Mouse (Mus musculus) gastrocnemius, postnatal 14 days (tissue): ENCODE data around the gene Chd1. TPM values are rescaled to one million over a fixed set of nuclear protein-coding genes. Genes with fewer than 3 reads are reported as not detected.
"Not testable (repeated sequence)": the region's sequence is repeated elsewhere in the genome, so short reads cannot be mapped to it uniquely, and the experiment has no call there.

Experiments used
- DNase-seq: peaks from one replicate; pipeline ENCODE4 v3.0.0; 2021; ENCODE audit warnings: mixed read lengths
- intact Hi-C: fragments of 180-260 bp; cut with DNase I; formaldehyde crosslinking; loops from one replicate; pipeline ENCODE4 v1.15.1; 2025; ENCODE audit warnings: low total_unique reads
- total RNA-seq, 2 experiments: library from RNA; stranded (reverse); gene quantifications; 2 replicates each; pipeline ENCODE4 v1.2.3; 2021

The Chd1 gene
- total RNA-seq, 2 experiments from 2014 or later = 14.7 to 15.2 TPM

DNA sequence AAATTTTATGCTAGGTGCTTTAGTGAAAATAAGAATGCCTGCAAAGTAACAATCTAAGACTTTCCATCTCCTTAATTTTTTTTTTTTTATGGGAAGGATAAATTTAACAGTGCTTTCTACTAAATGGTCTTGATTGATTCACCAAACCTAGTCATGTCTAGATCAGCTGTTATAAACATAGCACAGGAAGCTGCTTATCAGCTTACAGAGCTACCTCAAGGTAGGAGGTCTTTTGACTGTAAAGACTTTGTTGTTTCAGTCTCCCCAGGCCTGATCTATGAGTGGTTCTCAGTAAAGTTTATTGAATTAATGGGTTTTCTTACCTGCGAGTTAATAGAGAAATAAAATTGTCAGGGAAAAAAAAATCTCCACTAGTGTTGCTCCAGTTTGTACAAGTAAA, 18.5 kb downstream of the Chd1 start:
- DNase-seq = no peak
- intact Hi-C loops = loop anchor here (5.0 kb wide), 1 partner anchor 101 kb away; no protein-coding TSS in a partner anchor

GRCm38 (mm10) chr17:15723866-15724475, 19.2 kb downstream of the Chd1 start:
- intact Hi-C loops = loop anchor here (5.0 kb wide), 1 partner anchor 102 kb away; no protein-coding TSS in a partner anchor
- DNase-seq = not testable (repeated sequence)

GRCm38 (mm10) chr17:15731706-15732105, 26.9 kb downstream of the Chd1 start:
- intact Hi-C loops = no loop called here
- DNase-seq = no peak

DNA sequence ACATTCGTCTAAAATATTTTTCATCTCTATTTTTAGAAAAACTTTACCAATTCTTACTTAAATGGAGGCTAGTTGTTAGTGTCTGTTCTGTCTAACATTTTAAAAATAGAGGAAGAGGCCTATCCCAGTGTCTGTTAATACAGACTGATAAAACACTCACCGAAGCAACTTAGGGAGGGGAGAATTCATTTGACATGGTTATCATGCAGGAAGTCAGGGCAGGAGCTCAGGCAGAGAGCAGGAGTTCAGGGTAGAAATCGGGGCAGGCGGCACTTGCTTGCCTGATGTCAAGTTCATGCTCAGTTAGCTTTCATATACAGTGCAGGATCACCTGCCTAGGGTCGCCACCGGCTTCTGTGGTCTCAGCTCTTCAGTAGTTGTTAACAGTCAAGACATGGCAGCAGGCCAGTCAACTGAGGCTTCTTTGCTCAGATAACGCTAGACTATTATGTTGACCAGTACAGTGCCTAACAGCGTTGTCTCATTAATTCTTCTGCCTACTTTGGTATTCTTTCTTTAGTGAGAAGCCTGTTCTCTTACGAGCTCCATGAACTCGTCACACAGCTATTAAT, 32.7 kb downstream of the Chd1 start:
- intact Hi-C loops = no loop called here
- no peak for DNase-seq

DNA sequence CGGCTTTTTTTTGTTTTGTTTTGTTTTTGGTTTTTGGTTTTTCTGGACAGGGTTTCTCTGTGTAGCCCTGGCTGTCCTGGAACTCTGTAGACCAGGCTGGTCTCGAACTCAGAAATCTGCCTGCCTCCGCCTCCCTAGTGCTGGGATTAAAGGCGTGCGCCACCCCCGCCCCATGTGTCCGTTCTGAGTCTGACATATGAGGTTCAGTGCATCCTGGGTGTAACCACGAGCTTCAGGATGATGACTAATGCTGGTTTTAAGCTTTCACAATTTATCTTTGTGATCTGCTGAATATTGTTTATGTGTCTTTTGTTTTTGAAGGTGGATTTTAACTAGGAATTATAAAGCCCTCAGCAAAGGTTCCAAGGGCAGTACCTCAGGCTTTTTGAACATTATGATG, 37.1 kb downstream of the Chd1 start:
- intact Hi-C loops = no loop called here
- DNase-seq = no peak

DNA sequence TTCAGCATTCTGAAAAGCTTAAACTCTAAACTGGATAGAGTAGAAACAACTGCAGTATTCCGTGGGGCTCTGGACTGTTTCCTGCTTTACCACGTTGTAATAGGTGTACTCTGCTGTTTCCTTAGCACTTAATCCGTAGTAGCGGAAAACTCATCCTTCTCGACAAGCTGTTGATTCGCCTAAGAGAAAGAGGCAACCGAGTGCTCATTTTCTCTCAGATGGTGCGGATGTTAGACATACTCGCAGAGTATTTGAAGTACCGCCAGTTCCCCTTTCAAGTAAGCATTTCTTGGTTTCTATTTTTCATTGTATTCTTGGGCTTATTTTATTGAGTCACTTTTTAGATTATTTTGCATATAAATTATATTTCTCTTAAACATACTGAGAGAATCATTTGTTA, 38.2 kb downstream of the Chd1 start:
- intact Hi-C loops = no loop called here
- no peak for DNase-seq

DNA sequence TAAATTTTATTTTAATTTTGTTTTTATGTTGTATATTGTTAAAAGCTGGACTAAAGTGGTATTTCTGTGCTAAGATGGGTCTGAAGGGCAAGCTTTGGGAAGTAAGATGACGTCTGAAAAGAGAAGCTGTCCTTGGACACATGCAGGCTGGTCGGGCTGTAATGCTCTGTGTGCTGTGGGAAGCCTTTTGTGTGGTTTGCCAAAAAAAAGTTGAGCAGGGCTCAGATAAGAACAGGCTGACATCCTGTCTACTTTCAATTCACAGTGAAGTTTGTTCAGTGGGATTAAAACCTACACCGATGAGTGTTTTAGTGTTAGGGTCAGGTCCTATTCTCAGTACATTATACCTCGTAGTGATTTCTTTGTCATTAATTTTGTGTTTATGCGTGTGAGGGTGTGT, 38.6 kb downstream of the Chd1 start:
- intact Hi-C loops = no loop called here

GRCm38 (mm10) chr17:15746696-15747095, 41.9 kb downstream of the Chd1 start:
- intact Hi-C loops = no loop called here
- DNase-seq = no peak

More for the DNA sequence above, 38.6 kb downstream of the Chd1 start:
- no peak for DNase-seq

DNA sequence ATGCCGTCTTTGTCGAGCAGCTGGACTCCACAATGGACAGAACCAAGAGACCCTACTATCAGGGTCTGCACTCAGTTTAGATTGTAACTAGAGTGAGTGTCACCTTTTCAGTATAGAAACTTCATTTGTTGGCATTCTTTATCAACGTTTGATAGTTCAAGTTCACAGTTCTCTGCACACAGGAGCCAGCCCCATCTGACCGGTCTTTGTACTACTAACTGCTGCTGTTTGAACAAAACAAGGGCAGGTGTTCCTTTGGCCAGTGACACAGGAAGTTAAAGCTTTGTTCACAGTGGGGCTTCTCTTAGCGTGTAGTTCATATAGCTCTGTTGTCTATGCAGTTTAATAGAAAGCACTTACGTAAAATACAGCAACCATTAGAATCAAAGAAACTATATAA, 43.3 kb downstream of the Chd1 start:
- intact Hi-C loops = no loop called here
- no peak for DNase-seq

- intact Hi-C loops, DNase-seq: not testable (repeated sequence)
Observed at GRCm38 (mm10) chr17:15751264-15751663, 46.5 kb downstream of the Chd1 start.

- DNase-seq = no peak
- intact Hi-C loops = no loop called here
Observed at GRCm38 (mm10) chr17:15761191-15761590, 56.4 kb downstream of the Chd1 start.

DNA sequence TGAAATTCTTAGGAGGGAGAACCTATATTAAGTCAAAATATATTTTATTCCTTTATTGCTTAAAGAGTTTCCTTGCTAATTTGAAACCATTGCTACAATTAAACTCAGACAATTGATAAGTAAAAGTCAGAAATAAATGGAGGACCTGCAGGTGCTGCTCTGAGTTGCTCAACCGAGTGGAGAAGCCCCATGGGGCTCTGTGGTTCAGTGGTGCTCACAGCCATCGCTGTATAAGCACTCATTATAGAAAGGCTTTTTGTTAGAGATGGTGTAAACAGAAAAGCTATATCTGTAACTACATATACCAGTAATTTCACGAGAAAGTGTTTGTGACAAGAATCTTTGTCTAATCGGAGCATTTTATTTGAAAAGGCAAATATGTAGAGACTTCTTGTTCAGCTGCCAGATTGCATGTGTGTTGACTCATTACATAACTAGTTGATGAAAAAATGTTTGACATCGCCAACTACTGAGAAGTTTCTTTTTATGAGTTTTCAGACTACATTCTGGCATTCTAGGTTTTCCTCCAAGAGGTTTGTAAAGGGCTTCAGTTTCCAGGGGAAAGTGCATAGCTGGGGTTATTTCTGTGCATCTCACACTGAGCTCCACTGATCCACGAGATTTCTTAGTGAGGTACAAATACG, 64.4 kb downstream of the Chd1 start:
- no peak for DNase-seq
- intact Hi-C loops = no loop called here

DNA sequence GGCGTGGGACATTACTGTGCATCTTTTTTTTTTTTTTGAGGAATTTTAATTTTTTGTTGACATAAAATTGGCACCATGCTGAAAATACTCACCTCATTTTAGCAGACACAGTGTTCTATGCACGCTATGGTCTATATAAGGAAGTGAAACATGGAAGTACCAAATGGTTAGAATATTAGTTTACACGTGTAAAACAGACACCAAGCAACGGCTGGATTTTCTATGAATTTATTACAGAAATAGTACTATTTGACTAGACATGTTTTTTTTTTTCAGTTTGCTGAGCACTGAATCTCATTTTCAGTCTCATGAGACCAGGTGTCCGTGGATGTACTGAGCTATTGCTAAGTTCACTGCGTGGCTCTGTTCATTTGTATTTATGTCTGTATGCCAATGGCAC, 69.2 kb downstream of the Chd1 start:
- no peak for DNase-seq
- intact Hi-C loops = no loop called here

DNA sequence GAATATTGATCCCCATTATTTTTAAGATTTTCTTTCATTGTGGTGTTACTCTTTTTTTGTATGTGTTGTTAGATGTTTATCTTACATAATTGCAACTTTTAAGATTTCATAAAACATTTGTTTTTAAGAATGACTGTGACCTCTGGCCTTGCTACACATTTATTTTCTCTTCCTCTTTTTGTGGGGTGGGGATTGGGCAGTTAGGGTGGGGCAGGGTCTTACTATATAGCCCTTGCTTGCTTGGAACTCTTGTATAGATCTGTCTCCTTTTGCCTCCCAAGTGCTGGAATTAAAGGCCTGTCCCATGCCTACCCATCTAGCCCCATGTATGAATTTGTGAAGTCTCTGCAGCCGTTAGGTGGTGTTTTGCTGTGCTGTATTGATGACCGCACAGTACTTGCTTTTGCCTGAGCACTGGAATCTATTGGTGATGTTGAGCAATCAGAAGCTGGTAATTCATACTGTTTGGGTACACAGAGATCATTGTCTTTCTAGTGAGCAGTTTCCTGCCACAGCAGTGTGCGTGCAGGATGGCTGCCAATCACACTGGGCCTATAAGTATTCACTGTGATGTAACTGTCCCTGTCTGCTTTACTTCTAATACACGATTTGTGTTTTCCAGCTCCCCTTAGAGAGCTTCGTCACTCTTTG, 69.9 kb downstream of the Chd1 start:
- intact Hi-C loops = no loop called here
- no peak for DNase-seq

- intact Hi-C loops = no loop called here
- no peak for DNase-seq
Observed at GRCm38 (mm10) chr17:15776349-15776748, 71.6 kb downstream of the Chd1 start.

DNA sequence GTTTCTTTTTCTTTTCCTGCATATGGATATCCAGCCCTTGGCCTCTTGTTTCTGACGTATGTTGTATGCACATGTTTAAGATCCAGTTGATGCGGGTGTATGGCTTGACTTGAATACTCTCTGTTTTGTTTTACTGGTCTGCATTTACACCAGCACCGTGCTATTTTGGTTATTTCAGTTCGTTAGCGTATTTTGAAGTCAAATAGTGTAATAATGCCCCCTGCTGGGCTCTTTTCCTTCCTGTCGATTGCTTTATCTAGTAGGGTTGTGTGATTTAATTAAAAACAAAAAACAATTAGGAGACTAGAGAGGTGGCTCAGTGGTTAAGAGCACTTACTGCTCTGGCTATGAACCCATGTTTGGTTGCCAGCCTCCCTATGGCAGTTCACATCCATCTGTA, 73.2 kb downstream of the Chd1 start:
- intact Hi-C loops = no loop called here

GRCm38 (mm10) chr17:15787036-15787435, 82.3 kb downstream of the Chd1 start:
- peak; percentile 10 for DNase-seq
- intact Hi-C loops = loop anchor here (5.0 kb wide), 1 partner anchor 1115 kb away; no protein-coding TSS in a partner anchor

More for the DNA sequence above, 73.2 kb downstream of the Chd1 start:
- no peak for DNase-seq

GRCm38 (mm10) chr17:15790716-15791115, 85.9 kb downstream of the Chd1 start:
- no peak for DNase-seq
- intact Hi-C loops = no loop called here

DNA sequence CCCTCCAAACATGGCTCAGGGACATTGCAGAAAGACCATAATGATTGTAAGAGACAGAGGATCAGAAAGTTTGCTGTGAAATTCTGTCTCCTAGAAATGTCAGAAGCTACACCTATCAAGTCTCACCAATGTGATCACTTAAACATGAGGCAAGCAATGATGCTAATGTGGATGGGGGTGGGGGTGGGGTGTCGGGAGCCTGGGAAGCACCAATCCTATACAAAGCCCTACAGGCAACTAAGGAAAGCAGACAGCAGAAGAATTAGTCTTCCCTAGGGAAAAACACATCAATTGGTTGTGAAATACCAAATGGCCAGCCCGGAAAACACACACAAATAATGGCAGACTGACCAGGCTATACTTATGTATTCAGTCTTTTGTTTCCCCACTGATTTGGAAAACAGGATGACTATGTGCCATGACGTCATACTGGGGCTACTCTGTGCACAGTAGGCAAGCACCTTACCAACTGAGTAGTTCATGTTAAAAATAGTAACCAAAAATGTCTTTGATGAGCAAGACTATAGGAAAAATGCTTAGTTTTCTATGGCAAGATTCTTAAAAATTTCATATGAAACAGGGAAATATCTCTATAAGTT, 94.5 kb downstream of the Chd1 start:
- no peak for DNase-seq
- intact Hi-C loops = no loop called here
